Mouse (Mus musculus) C2C12 (cell line): Measurements from ENCODE around the gene Accsl.

Experiments used
- CEBPB ChIP-seq: IDR thresholded peaks from one replicate; pipeline ENCODE4 v1.6.1; 2011; ENCODE audit warnings: low read depth, mild to moderate bottlenecking, control low read depth, moderate library complexity
- CTCF ChIP-seq: IDR thresholded peaks from one replicate; pipeline ENCODE4 v1.5.1; 2011; ENCODE audit not compliant: control insufficient read depth, insufficient read depth, insufficient read length
- MAX ChIP-seq: IDR thresholded peaks from one replicate; pipeline ENCODE4 v1.6.1; 2011; ENCODE audit warnings: mild to moderate bottlenecking, control low read depth
- MYOG ChIP-seq: IDR thresholded peaks from one replicate; pipeline ENCODE4 v1.6.1; 2011; ENCODE audit not compliant: control insufficient read depth, insufficient read length; ENCODE audit errors: extremely low read depth

DNA sequence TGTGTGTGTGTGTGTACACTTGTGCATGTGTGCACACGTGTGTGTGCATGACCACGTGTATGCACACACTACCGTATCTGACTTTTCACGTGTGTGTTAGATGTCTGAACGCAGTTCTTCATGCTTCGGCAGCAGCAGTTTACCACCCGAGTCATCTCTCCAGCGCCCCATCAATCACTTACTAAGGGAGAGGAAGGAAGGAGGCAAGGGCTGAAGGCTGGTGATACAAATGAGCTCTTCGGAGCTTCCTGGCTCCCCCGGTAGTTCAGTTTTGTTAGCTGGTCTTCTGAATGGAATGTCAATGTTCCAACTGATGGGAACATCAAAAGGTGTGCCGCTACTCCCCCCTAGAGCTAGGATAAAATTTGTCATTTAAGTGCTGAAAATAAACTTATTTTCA is 18.3 kb upstream of the Accsl start:
- TF ChIP-seq CTCF (no peak), CEBPB (no peak), MAX (no peak), MYOG (no peak)
